In the genomic region with DNA sequence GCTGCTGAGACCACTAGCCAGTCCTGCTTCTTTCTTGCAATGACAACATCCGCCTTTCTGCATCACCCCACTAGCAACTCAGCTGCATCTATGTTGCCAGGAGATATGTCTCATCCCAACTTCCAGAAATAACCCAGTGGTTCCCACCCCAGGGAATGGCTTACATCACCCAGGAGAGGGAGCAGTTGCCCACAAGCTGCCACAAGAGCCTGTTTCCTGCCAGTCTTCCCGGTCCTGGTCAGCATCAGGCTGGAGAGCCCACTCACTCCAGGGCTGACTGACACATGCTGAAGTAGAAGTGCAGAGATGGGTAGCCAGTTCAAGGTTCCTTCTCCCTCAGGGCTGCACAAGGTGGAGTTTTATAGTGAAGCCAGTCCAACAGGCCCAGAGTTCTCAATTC, we compare ENCODE assay signal across 8 mouse cellular contexts. TPM values are rescaled to one million over a fixed set of nuclear protein-coding genes. Genes with fewer than 3 reads are reported as not detected.
DNase-seq lines count a peak whose midpoint lies in the region; ATAC-seq and TF ChIP-seq lines count a peak whose summit lies in the region.

No protein-coding gene starts in this region.

- H3K27ac ChIP-seq in kidney, embryonic 15.5 days, result peak overlapping the region; percentile 5; the same call in 1 of the 2 replicates
- H3K27ac ChIP-seq in liver, postnatal 0 days (ENCODE audit: low read depth), result no peak overlapping the region
- H3K27ac ChIP-seq in small intestine, adult 2 months (ENCODE audit: insufficient read depth, low read depth, low read length), result no peak overlapping the region

- TF ChIP-seq CTCF in brain, embryonic 14.5 days (IDR thresholded peaks at IDR 0.05; ENCODE audit: borderline replicate concordance, extremely low read depth, insufficient read depth, insufficient read length), result peak; percentile 68
- peak; percentile 66 for TF ChIP-seq CTCF in liver, postnatal 0 days (IDR thresholded peaks at IDR 0.05; ENCODE audit: low read depth)
- peak; percentile 42; the same call in 1 of the 2 replicates for TF ChIP-seq CTCF in small intestine, adult 2 months (IDR thresholded peaks at IDR 0.05; ENCODE audit: extremely low read depth, insufficient read length, insufficient replicate concordance, low read depth, low read length)

- TF ChIP-seq POLR2A in brain, embryonic 14.5 days (IDR thresholded peaks at IDR 0.05; ENCODE audit: borderline replicate concordance, extremely low read depth, insufficient read depth, insufficient read length, poor library complexity, severe bottlenecking), result no peak
- TF ChIP-seq POLR2A in small intestine, adult 2 months (IDR thresholded peaks at IDR 0.05; ENCODE audit: low read depth, low read length), result no peak

- TF ChIP-seq EP300 in liver, postnatal 0 days (IDR thresholded peaks at IDR 0.05; ENCODE audit: low read depth), result no peak

- H3K4me1 ChIP-seq in megakaryocyte, embryonic 14.5 days, result peaks cover 56% of the 10 kb centered on the region
- H3K4me1 ChIP-seq in kidney, embryonic 15.5 days, result peaks cover 57% of the 10 kb centered on the region
- peaks cover 6% of the 10 kb centered on the region for H3K4me1 ChIP-seq in liver, postnatal 0 days (ENCODE audit: insufficient read depth)
- peaks cover 3% of the 10 kb centered on the region for H3K4me1 ChIP-seq in small intestine, adult 2 months (ENCODE audit: control insufficient read depth, insufficient read depth, insufficient read length, low read length)

- peaks cover 32% of the 10 kb centered on the region for H3K36me3 ChIP-seq in megakaryocyte, embryonic 14.5 days (replicated peaks; ENCODE audit: low read length)
- H3K36me3 ChIP-seq in kidney, embryonic 15.5 days, result peaks cover 43% of the 10 kb centered on the region
- H3K36me3 ChIP-seq in liver, postnatal 0 days (replicated peaks; ENCODE audit: insufficient read depth, low read length), result peaks cover 19% of the 10 kb centered on the region; the same call in 1 of the 2 replicates
- H3K36me3 ChIP-seq in small intestine, adult 2 months (ENCODE audit: control insufficient read depth, insufficient read depth, low read length), result peaks cover 11% of the 10 kb centered on the region

- no peak overlapping the region for H3K9ac ChIP-seq in kidney, embryonic 15.5 days
- H3K9ac ChIP-seq in liver, postnatal 0 days (replicated peaks), result no peak overlapping the region

- 33% methylated on average over 2 of the region's 2 CpGs for WGBS in kidney, embryonic 15.5 days
- WGBS in liver, postnatal 0 days (ENCODE audit: insufficient replicate concordance), result 49% methylated on average over 2 of the region's 2 CpGs
- WGBS in small intestine, adult 2 months, result 33% methylated on average over 2 of the region's 2 CpGs

- peak; percentile 72 for DNase-seq in brain, embryonic 14.5 days (ENCODE audit: low read depth)
- DNase-seq in gastrocnemius, postnatal 10 days, result peak; percentile 30
- DNase-seq in liver, postnatal 0 days, result peak; percentile 41
- no peak for DNase-seq in spleen, postnatal 14 days (ENCODE audit: low spot score in 2 of 2)

- no peaks in the 10 kb centered on the region for H3K9me3 ChIP-seq in megakaryocyte, embryonic 14.5 days
- H3K9me3 ChIP-seq in kidney, embryonic 15.5 days (replicated peaks), result no peaks in the 10 kb centered on the region
- H3K9me3 ChIP-seq in liver, postnatal 0 days (ENCODE audit: low read length), result no peaks in the 10 kb centered on the region

- no peak overlapping the region for H3K4me2 ChIP-seq in kidney, embryonic 15.5 days
- no peak overlapping the region for H3K4me2 ChIP-seq in liver, postnatal 0 days (ENCODE audit: low read depth, low read length)

- no peak for ATAC-seq in megakaryocyte, adult 5-6 weeks (ENCODE audit: poor library complexity, severe bottlenecking)
- no peak for ATAC-seq in kidney, embryonic 15.5 days (replicated peaks; ENCODE audit: low FRiP score)
- ATAC-seq in liver, postnatal 0 days, result no peak

- H3K27me3 ChIP-seq in megakaryocyte, embryonic 14.5 days (replicated peaks), result no peaks in the 10 kb centered on the region
- no peaks in the 10 kb centered on the region for H3K27me3 ChIP-seq in kidney, embryonic 15.5 days
- no peaks in the 10 kb centered on the region for H3K27me3 ChIP-seq in liver, postnatal 0 days (ENCODE audit: insufficient read depth, low read length)
- no peaks in the 10 kb centered on the region for H3K27me3 ChIP-seq in small intestine, adult 2 months (ENCODE audit: control insufficient read depth, insufficient read depth, low read length)

- peak overlapping the region; percentile 55 for H3K4me3 ChIP-seq in megakaryocyte, embryonic 14.5 days (replicated peaks)
- H3K4me3 ChIP-seq in kidney, embryonic 15.5 days (replicated peaks), result 0 out of 2 replicates have a peak overlapping the region, but pooled peaks have one; percentile 6
- no peak overlapping the region for H3K4me3 ChIP-seq in liver, postnatal 0 days (ENCODE audit: low read depth, low read length)
- no peak overlapping the region for H3K4me3 ChIP-seq in small intestine, adult 2 months (ENCODE audit: low read depth, low read length)

RNA-seq across cellular contexts. Expression of gene Gsk3a, which starts 3.4 kb away (rescaled TPM):
- 55.6 and 120 TPM in 2 replicates for polyA plus RNA-seq in megakaryocyte, embryonic 14.5 days (2012; ENCODE audit: insufficient read depth, low replicate concordance)
- total RNA-seq in megakaryocyte, adult 5-6 weeks (2015), result 90.1 and 90.2 TPM in 2 replicates
- total RNA-seq in megakaryocyte, adult 5-6 weeks (2017), result 58.7 and 60.8 TPM in 2 replicates
- polyA plus RNA-seq in brain, embryonic 14.5 days (2012; rRNA removed), result 224 and 265 TPM in 2 replicates
- total RNA-seq in gastrocnemius, postnatal 10 days (2021), result 10 to 100 TPM; 51.1 to 60.2 TPM
- polyA plus RNA-seq in kidney, embryonic 15.5 days (2015; fragmentation: Nextera tagmentation; extraction: Ambion mirVana), result 10.7 and 12.1 TPM in 2 replicates
- polyA plus RNA-seq in liver, postnatal 0 days (2015; fragmentation: Nextera tagmentation; extraction: Ambion mirVana), result 4.3 and 5.1 TPM in 2 replicates
- 77.7 and 163 TPM in 2 replicates for polyA plus RNA-seq in small intestine, adult 2 months (2012; rRNA removed)

RNA-seq across cellular contexts. Expression of gene Erf, which starts 9.5 kb away (rescaled TPM):
- polyA plus RNA-seq in megakaryocyte, embryonic 14.5 days (2012; ENCODE audit: insufficient read depth, low replicate concordance), result 44.8 and 66.8 TPM in 2 replicates
- 4.9 and 6.5 TPM in 2 replicates for total RNA-seq in megakaryocyte, adult 5-6 weeks (2015)
- 2.6 and 5.3 TPM in 2 replicates for total RNA-seq in megakaryocyte, adult 5-6 weeks (2017)
- 20.2 and 28.4 TPM in 2 replicates for polyA plus RNA-seq in brain, embryonic 14.5 days (2012; rRNA removed)
- 10 to 100 TPM; 14.9 to 18.4 TPM for total RNA-seq in gastrocnemius, postnatal 10 days (2021)
- polyA plus RNA-seq in kidney, embryonic 15.5 days (2015; fragmentation: Nextera tagmentation; extraction: Ambion mirVana), result 16.9 and 17.9 TPM in 2 replicates
- 4.6 and 5.2 TPM in 2 replicates for polyA plus RNA-seq in liver, postnatal 0 days (2015; fragmentation: Nextera tagmentation; extraction: Ambion mirVana)
- polyA plus RNA-seq in small intestine, adult 2 months (2012; rRNA removed), result 15.8 and 37.1 TPM in 2 replicates

RNA-seq across cellular contexts. Expression of gene Zfp526, which starts 19.8 kb away (rescaled TPM):
- 4.8 and 8.9 TPM in 2 replicates for polyA plus RNA-seq in megakaryocyte, embryonic 14.5 days (2012; ENCODE audit: insufficient read depth, low replicate concordance)
- 7.2 and 7.6 TPM in 2 replicates for total RNA-seq in megakaryocyte, adult 5-6 weeks (2015)
- total RNA-seq in megakaryocyte, adult 5-6 weeks (2017), result 5.2 and 8.3 TPM in 2 replicates
- 9.0 and 10.0 TPM in 2 replicates for polyA plus RNA-seq in brain, embryonic 14.5 days (2012; rRNA removed)
- 1 to 10 TPM; 6.2 to 8.5 TPM for total RNA-seq in gastrocnemius, postnatal 10 days (2021)
- polyA plus RNA-seq in kidney, embryonic 15.5 days (2015; fragmentation: Nextera tagmentation; extraction: Ambion mirVana), result 2.5 and 2.6 TPM in 2 replicates
- 1.0 and 1.2 TPM in 2 replicates for polyA plus RNA-seq in liver, postnatal 0 days (2015; fragmentation: Nextera tagmentation; extraction: Ambion mirVana)
- 5.8 and 8.7 TPM in 2 replicates for polyA plus RNA-seq in small intestine, adult 2 months (2012; rRNA removed)

RNA-seq across cellular contexts. Expression of gene Dedd2, which starts 20.6 kb away (rescaled TPM):
- 16.7 and 34.3 TPM in 2 replicates for polyA plus RNA-seq in megakaryocyte, embryonic 14.5 days (2012; ENCODE audit: insufficient read depth, low replicate concordance)
- total RNA-seq in megakaryocyte, adult 5-6 weeks (2015), result 14.5 and 19.7 TPM in 2 replicates
- 17.8 and 18.8 TPM in 2 replicates for total RNA-seq in megakaryocyte, adult 5-6 weeks (2017)
- polyA plus RNA-seq in brain, embryonic 14.5 days (2012; rRNA removed), result 19.1 and 19.7 TPM in 2 replicates
- 1 to 10 TPM; 6.3 to 7.4 TPM for total RNA-seq in gastrocnemius, postnatal 10 days (2021)
- 10.2 and 11.7 TPM in 2 replicates for polyA plus RNA-seq in kidney, embryonic 15.5 days (2015; fragmentation: Nextera tagmentation; extraction: Ambion mirVana)
- 19.2 and 21.1 TPM in 2 replicates for polyA plus RNA-seq in liver, postnatal 0 days (2015; fragmentation: Nextera tagmentation; extraction: Ambion mirVana)
- 44.2 and 135 TPM in 2 replicates for polyA plus RNA-seq in small intestine, adult 2 months (2012; rRNA removed)

RNA-seq across cellular contexts. Expression of gene Cic, which starts 26.4 kb away (rescaled TPM):
- 290 and 655 TPM in 2 replicates for polyA plus RNA-seq in megakaryocyte, embryonic 14.5 days (2012; ENCODE audit: insufficient read depth, low replicate concordance)
- total RNA-seq in megakaryocyte, adult 5-6 weeks (2015), result 166 and 174 TPM in 2 replicates
- 55.5 and 84.2 TPM in 2 replicates for total RNA-seq in megakaryocyte, adult 5-6 weeks (2017)
- 107 and 149 TPM in 2 replicates for polyA plus RNA-seq in brain, embryonic 14.5 days (2012; rRNA removed)
- 10 to 100 TPM; 65.7 to 73.4 TPM for total RNA-seq in gastrocnemius, postnatal 10 days (2021)
- polyA plus RNA-seq in kidney, embryonic 15.5 days (2015; fragmentation: Nextera tagmentation; extraction: Ambion mirVana), result 28.2 and 32.4 TPM in 2 replicates
- 8.9 and 9.7 TPM in 2 replicates for polyA plus RNA-seq in liver, postnatal 0 days (2015; fragmentation: Nextera tagmentation; extraction: Ambion mirVana)
- polyA plus RNA-seq in small intestine, adult 2 months (2012; rRNA removed), result 35.6 and 65.6 TPM in 2 replicates

Comparison
In these comparisons a context has a peak if more than half of its experiments do, and no peak if none do; other contexts are left out.
1. H3K4me3 ChIP-seq: peak in megakaryocyte, embryonic 14.5 days (single experiment) and kidney, embryonic 15.5 days (single experiment); none in liver, postnatal 0 days (single experiment) and small intestine, adult 2 months (single experiment).
2. DNase-seq: peak in brain, embryonic 14.5 days (single experiment), gastrocnemius, postnatal 10 days (single experiment) and liver, postnatal 0 days (single experiment); none in spleen, postnatal 14 days (0 of 2).
3. Peak in every context shown above with its lines, with median percentiles within 50 percentile points of each other: CTCF ChIP-seq.